Mouse (Mus musculus) G1E (cell line): ENCODE data around the gene Mxd4. TPM values are rescaled to one million over a fixed set of nuclear protein-coding genes. Genes with fewer than 3 reads are reported as not detected.

Experiments used
- ATAC-seq: 2 replicates; pipeline ENCODE4 v1.8.0; 2016; ENCODE audit warnings: mild to moderate bottlenecking; ENCODE audit not compliant: insufficient number of reproducible peaks, poor library complexity, low FRiP score, severe bottlenecking; ENCODE audit errors: extremely low read depth
- DNase-seq: peaks from one replicate; pipeline ENCODE4 v3.0.0; 2012; ENCODE audit warnings: low spot score
- H3K27me3 ChIP-seq: 2 replicates; pipeline ENCODE4 v1.6.1; 2012; ENCODE audit warnings: mild to moderate bottlenecking, low read length, inconsistent platforms; ENCODE audit not compliant: insufficient read depth
- H3K36me3 ChIP-seq: replicated peaks from 2 replicates; pipeline ENCODE3; 2012; ENCODE audit warnings: mild to moderate bottlenecking, inconsistent platforms
- H3K4me1 ChIP-seq: 2 replicates; pipeline ENCODE4 v1.6.1; 2012; ENCODE audit warnings: low read depth, low read length, inconsistent platforms, mixed read lengths; ENCODE audit not compliant: insufficient read depth
- H3K4me3 ChIP-seq: 2 replicates; pipeline ENCODE4 v1.5.1; 2012; ENCODE audit warnings: low read depth, mild to moderate bottlenecking, inconsistent platforms, low read length, moderate library complexity, mixed read lengths
- H3K9me3 ChIP-seq: replicated peaks from 2 replicates; pipeline ENCODE4 v1.6.1; 2012; ENCODE audit warnings: inconsistent platforms
- CTCF ChIP-seq: IDR thresholded peaks from 2 replicates; pipeline ENCODE4 v1.5.1; 2012; ENCODE audit warnings: low read depth, low read length, inconsistent platforms, mixed read lengths
- GATA1 ChIP-seq: IDR thresholded peaks from 2 replicates; pipeline ENCODE4 v1.6.1; 2012; ENCODE audit warnings: borderline replicate concordance, low read length, inconsistent platforms, mixed read lengths
- GATA2 ChIP-seq: IDR thresholded peaks from 2 replicates; pipeline ENCODE4 v1.6.1; 2012; ENCODE audit warnings: low read depth, low read length, inconsistent platforms, borderline replicate concordance
- POLR2AphosphoS5 ChIP-seq: IDR thresholded peaks from 2 replicates; pipeline ENCODE4 v1.6.1; 2012; ENCODE audit warnings: low read depth, low read length, inconsistent platforms; ENCODE audit not compliant: insufficient replicate concordance
- TAL1 ChIP-seq: conservative IDR thresholded peaks from 2 replicates; pipeline ENCODE4 v1.6.1; 2012; ENCODE audit warnings: low read depth, low read length, inconsistent platforms, mixed read lengths
- polyA plus RNA-seq: library from polyadenylated mRNA; stranded (reverse); fragments of >175 nt; gene quantifications from 2 replicates; pipeline ENCODE4 v1.2.3, GENCODE M21; 2012
- total RNA-seq, 2 experiments: library from RNA; stranded (forward) in 1 of 2; stranded (reverse) in 1 of 2; fragments of 200-1000 nt in 1 of 2; fragments of >200 nt in 1 of 2; fragmentation: Nextera tagmentation in 1 of 2; gene quantifications; 2 replicates each; pipeline ENCODE4 v1.2.3; 2014 to 2017

The Mxd4 gene
- total and polyA plus RNA-seq, 3 experiments = 12.8 to 28.4 (median 17.9) TPM

DNA sequence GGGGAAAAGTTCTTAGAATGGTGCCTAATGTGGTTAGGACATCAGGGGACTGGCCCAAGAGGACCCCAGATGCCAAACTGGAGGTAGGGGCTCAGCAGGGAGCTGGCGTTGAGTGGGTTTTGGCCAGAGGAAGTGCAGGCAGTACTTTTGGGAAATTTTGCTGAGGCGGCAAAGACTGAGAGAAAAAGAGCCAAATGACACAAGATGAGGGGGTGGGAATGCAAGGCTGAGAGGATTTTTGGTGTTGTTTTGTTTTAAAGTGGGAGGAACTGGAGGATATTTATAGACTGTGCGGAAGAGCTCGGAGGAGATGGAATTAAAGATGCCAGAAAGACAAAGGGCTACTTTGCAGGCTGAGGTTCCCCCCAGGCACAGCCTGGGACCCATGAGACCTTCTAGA is 16.8 kb downstream of the Mxd4 start:
- Histone ChIP-seq H3K27me3 (peaks cover 8% of the 10 kb centered on the region), H3K4me1 (peaks cover 17% of the 10 kb centered on the region), H3K9me3 (no peaks in the 10 kb centered on the region), H3K4me3 (no peak overlapping the region), H3K36me3 (peaks cover 18% of the 10 kb centered on the region)
- TF ChIP-seq CTCF (no peak), GATA2 (no peak), POLR2AphosphoS5 (no peak), GATA1 (no peak), TAL1 (no peak)
- DNase-seq (no peak), ATAC-seq (no peak)

DNA sequence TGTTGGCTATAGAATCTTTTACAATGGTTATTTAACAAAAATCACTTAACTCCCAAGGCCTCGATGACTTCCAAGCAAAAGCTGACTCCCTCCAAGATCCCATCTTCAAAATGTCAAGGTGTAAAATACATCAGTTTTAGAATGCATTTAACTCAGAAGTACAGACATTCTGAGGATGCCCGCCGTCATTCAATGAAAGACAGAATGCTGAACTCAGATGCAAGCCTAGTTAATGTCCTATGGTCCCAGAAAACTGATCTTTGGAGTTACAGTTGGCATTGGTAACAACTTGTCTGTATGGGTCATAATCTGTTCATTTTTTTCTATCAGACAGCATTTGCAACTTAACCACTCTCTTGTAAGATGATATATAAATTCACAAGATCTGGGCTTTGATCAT is 17.6 kb downstream of the Mxd4 start:
- peak overlapping the region; percentile 85 for H3K4me3 ChIP-seq
- no peak for DNase-seq
- peaks cover 2% of the 10 kb centered on the region for H3K27me3 ChIP-seq
- TF ChIP-seq CTCF = no peak
- TF ChIP-seq TAL1 = no peak
- no peak for TF ChIP-seq GATA2
- peaks cover 15% of the 10 kb centered on the region for H3K36me3 ChIP-seq
- peaks cover 23% of the 10 kb centered on the region for H3K4me1 ChIP-seq
- no peaks in the 10 kb centered on the region for H3K9me3 ChIP-seq
- ATAC-seq = no peak

DNA sequence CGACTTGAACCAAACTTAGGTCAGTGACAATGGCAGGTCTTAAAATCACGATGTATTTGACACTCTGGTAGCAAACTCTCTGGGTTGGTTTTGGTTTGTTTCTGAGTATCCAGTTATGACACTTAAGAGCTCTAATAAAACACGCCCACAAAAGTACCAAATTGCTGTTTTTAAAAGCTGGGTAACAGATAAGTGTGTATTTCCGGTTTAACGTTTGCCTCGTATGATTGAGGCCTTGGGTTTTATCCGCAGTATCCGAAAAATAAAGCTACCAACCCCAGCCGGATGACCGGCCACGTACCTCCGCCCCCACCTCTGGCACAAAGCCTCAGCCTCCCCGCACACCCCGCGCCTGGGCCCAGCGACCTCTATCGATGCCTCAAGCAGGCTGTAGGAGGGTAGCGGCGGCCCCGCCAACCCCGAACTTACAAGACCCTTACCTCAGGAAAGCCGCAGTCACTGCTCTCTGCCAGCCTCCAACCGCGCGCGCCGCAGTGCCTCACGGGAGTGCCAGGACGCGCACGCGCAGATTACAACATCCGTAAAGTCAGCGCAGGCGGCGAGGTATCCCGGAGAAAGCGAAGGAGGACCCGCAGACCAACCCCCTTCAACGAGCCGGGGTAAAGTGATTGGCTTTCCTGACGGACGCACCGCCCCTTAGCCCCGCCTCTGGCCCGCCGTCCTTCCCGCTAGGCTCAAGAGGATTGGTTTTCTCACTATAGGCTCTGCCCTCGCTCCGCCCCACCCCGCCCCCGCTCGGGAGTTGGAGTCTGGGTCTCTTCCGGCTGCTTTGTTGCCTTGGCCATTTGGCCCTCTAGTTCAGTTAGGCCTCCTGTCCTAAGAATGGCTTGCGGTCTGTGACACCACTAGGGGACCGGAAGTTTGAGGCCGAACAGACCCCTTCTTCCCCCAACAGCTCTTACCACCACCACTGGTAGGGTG is 18.3 kb downstream of the Mxd4 start, which contains the start of the genes Poln and Haus3:
Gene Poln, minus strand, starts transcription at position 499 of the 942 bp plus-strand sequence.
Gene Haus3, minus strand, starts transcription at position 578 of the 942 bp plus-strand sequence.
- ATAC-seq (peak; percentile 99), DNase-seq (peak; percentile 96)
- Histone ChIP-seq H3K36me3 (peaks cover 17% of the 10 kb centered on the region), H3K4me1 (peaks cover 30% of the 10 kb centered on the region), H3K9me3 (no peaks in the 10 kb centered on the region), H3K27me3 (no peaks in the 10 kb centered on the region; the same call in 1 of the 2 replicates), H3K4me3 (peak within 1 kb of the TSS; percentile 85)
- TF ChIP-seq GATA2 = no peak
- TF ChIP-seq TAL1 = no peak
- no peak for TF ChIP-seq POLR2AphosphoS5
- no peak for TF ChIP-seq GATA1
- TF ChIP-seq CTCF = no peak

DNA sequence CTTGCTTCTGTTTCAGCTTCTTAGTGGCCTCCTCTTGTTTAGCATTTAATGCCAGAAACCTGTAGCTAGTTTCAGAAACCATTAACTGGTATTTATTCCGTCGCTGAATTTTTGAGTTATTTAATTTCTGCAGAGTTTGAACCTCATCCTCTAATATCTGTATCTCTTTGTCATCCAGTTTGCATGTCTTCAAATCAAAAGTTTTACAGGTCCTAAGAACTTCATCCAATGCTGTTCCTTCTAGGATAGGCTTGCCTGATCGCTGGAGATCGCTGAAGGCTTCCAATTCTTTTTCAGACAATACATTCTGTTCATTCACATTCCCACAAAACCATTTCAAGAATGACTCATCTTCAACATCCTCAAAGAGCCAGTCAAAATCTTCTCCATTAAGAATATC is 19.7 kb downstream of the Mxd4 start:
- Histone ChIP-seq H3K27me3 (no peaks in the 10 kb centered on the region), H3K4me1 (peaks cover 32% of the 10 kb centered on the region)
- TF ChIP-seq TAL1 (no peak), GATA1 (no peak)

DNA sequence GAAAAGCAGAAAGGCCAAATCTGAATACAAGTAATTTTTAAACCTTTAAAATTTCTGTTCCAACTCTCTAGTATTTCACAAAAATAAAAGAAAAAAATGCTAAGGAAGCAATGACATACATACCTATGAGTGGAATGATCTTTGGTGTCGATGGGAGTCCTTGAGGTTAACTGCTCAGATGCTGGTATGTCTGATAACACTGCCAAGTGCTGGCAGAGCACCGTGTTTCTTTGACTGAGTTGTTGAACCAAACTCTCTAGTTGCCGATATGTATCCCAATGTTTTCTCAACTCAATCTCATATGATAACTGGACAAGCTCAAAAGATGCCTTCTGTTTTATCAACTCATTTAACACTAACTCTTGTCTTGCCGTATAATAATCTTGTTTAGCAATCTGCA is 21.7 kb downstream of the Mxd4 start:
- DNase-seq (no peak), ATAC-seq (no peak)
- Histone ChIP-seq H3K9me3 (no peaks in the 10 kb centered on the region), H3K36me3 (peaks cover 26% of the 10 kb centered on the region), H3K4me3 (peak overlapping the region; percentile 52; the same call in 1 of the 2 replicates), H3K27me3 (no peaks in the 10 kb centered on the region), H3K4me1 (peaks cover 32% of the 10 kb centered on the region)
- TF ChIP-seq GATA1 = no peak
- no peak for TF ChIP-seq GATA2
- TF ChIP-seq POLR2AphosphoS5 = no peak
- no peak for TF ChIP-seq CTCF
- no peak for TF ChIP-seq TAL1

More for the DNA sequence above, 19.7 kb downstream of the Mxd4 start:
- peaks cover 14% of the 10 kb centered on the region for H3K36me3 ChIP-seq
- DNase-seq = no peak
- H3K4me3 ChIP-seq = peak overlapping the region; percentile 16; the same call in 1 of the 2 replicates
- no peaks in the 10 kb centered on the region for H3K9me3 ChIP-seq
- ATAC-seq = no peak

DNA sequence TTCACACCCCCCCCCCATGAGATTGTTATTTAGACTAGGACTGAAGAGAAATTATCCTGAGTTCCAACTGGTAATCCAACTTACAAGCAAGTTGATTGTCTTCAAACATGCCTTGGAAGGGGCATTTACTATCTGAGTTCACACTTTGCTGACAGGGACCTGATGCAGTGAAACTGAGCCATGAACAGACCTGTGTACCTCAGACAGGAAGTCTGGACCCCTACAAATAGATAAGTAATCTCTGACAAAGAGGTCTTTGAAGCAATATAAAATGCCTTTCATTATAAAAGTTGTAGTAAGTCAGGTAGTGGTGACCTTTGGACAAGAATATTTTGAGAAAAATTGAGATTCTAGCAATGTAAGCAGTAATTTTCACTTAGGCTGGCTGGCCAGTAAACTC is 39.0 kb downstream of the Mxd4 start:
- Histone ChIP-seq H3K36me3 (peaks cover 3% of the 10 kb centered on the region), H3K4me1 (no peaks in the 10 kb centered on the region), H3K9me3 (no peaks in the 10 kb centered on the region), H3K4me3 (no peak overlapping the region), H3K27me3 (no peaks in the 10 kb centered on the region)
- ATAC-seq = no peak
- TF ChIP-seq GATA2 (no peak), CTCF (no peak), GATA1 (no peak), POLR2AphosphoS5 (no peak), TAL1 (no peak)
- no peak for DNase-seq
